20 mouse cellular contexts compared by ENCODE assay signal in genomic region chr14:60721304-60721703, GRCm38 (mm10). TPM values are rescaled to one million over a fixed set of nuclear protein-coding genes. Genes with fewer than 3 reads are reported as not detected.
A peak's percentile ranks its signal among the peaks of the same experiment; 100 is the strongest.
DNase-seq lines count a peak whose midpoint lies in the region; ATAC-seq and TF ChIP-seq lines count a peak whose summit lies in the region.
"Had no signal": no experiment of that assay in that cellular context is flagged by ENCODE, and none has a peak within 500 bp of the region (broad histone marks: within the 10 kb centered on the region; RNA-seq: fewer than 3 reads in every experiment).

No protein-coding gene starts in this region.

- H3K4me3 ChIP-seq in lung, embryonic 16.5 days (ENCODE audit: low read length): no peak overlapping the region
- no peak overlapping the region for H3K4me3 ChIP-seq in lung, postnatal 0 days (ENCODE audit: low read depth, low read length)
- H3K4me3 ChIP-seq in forebrain, embryonic 16.5 days (replicated peaks; ENCODE audit: low read length): no peak overlapping the region
- H3K4me3 ChIP-seq: forebrain, embryonic 13.5 days; heart, embryonic 15.5 days; hindbrain, embryonic 13.5 days; left cerebral cortex, adult 2 months; limb, embryonic 10.5 days; midbrain, embryonic 13.5 days had no signal

- no peak for ATAC-seq in CD4-positive, CD25-positive, alpha-beta regulatory T cell, adult 4 months
- ATAC-seq in lung, embryonic 16.5 days (ENCODE audit: low read depth): 0 out of 2 replicates have a peak, but pooled peaks have one; percentile 4
- ATAC-seq in lung, postnatal 0 days: no peak
- peak; percentile 21; the same call in 1 of the 2 replicates for ATAC-seq in neutrophil, adult 5-6 weeks (ENCODE audit: extremely low read depth, insufficient number of reproducible peaks, low FRiP score, poor library complexity, severe bottlenecking)
- no peak for ATAC-seq in forebrain, embryonic 16.5 days
- ATAC-seq: forebrain, embryonic 13.5 days; midbrain, embryonic 13.5 days had no signal

- WGBS in lung, embryonic 16.5 days: 40% methylated on average over 7 of the region's 8 CpGs
- WGBS in lung, postnatal 0 days: 50% methylated on average over 8 of the region's 8 CpGs
- 72% methylated on average over 8 of the region's 8 CpGs for WGBS in forebrain, embryonic 16.5 days

- no peaks in the 10 kb centered on the region for H3K36me3 ChIP-seq in lung, embryonic 16.5 days (ENCODE audit: control insufficient read depth, insufficient read depth, low read length)
- no peaks in the 10 kb centered on the region for H3K36me3 ChIP-seq in lung, postnatal 0 days (ENCODE audit: insufficient read depth, low read length)
- no peaks in the 10 kb centered on the region for H3K36me3 ChIP-seq in forebrain, embryonic 16.5 days (ENCODE audit: control insufficient read depth, insufficient read depth)
- H3K36me3 ChIP-seq: heart, embryonic 15.5 days; hindbrain, embryonic 13.5 days; limb, embryonic 10.5 days had no signal

- H3K27me3 ChIP-seq in lung, embryonic 16.5 days (ENCODE audit: control insufficient read depth, insufficient read depth, low read depth, low read length): no peaks in the 10 kb centered on the region
- H3K27me3 ChIP-seq in lung, postnatal 0 days (replicated peaks; ENCODE audit: insufficient read depth, low read length): no peaks in the 10 kb centered on the region
- H3K27me3 ChIP-seq in forebrain, embryonic 16.5 days (replicated peaks; ENCODE audit: control insufficient read depth, insufficient read depth, low read length): no peaks in the 10 kb centered on the region
- H3K27me3 ChIP-seq: forebrain, embryonic 13.5 days; heart, embryonic 15.5 days; hindbrain, embryonic 13.5 days; midbrain, embryonic 13.5 days had no signal

- no peak overlapping the region for H3K9ac ChIP-seq in lung, embryonic 16.5 days (ENCODE audit: low read length)
- H3K9ac ChIP-seq in lung, postnatal 0 days (replicated peaks; ENCODE audit: low read depth): no peak overlapping the region
- no peak overlapping the region for H3K9ac ChIP-seq in forebrain, embryonic 16.5 days (replicated peaks; ENCODE audit: low read depth, low read length)
- H3K9ac ChIP-seq: forebrain, embryonic 13.5 days; heart, embryonic 15.5 days; hindbrain, embryonic 13.5 days; midbrain, embryonic 13.5 days had no signal

- no peaks in the 10 kb centered on the region for H3K9me3 ChIP-seq in lung, embryonic 16.5 days (ENCODE audit: control insufficient read depth, low read length)
- no peaks in the 10 kb centered on the region for H3K9me3 ChIP-seq in lung, postnatal 0 days (ENCODE audit: low read length)
- H3K9me3 ChIP-seq in forebrain, embryonic 16.5 days (ENCODE audit: control insufficient read depth, low read length): no peaks in the 10 kb centered on the region
- H3K9me3 ChIP-seq: forebrain, embryonic 13.5 days; heart, embryonic 15.5 days; hindbrain, embryonic 13.5 days; limb, embryonic 10.5 days; midbrain, embryonic 13.5 days had no signal

- H3K4me2 ChIP-seq in lung, embryonic 16.5 days (ENCODE audit: low read depth, low read length): no peak overlapping the region
- H3K4me2 ChIP-seq in lung, postnatal 0 days (replicated peaks; ENCODE audit: low read depth, low read length): no peak overlapping the region
- H3K4me2 ChIP-seq in forebrain, embryonic 16.5 days (ENCODE audit: low read length): no peak overlapping the region
- H3K4me2 ChIP-seq: forebrain, embryonic 13.5 days; heart, embryonic 15.5 days; hindbrain, embryonic 13.5 days; midbrain, embryonic 13.5 days had no signal

- no peak for TF ChIP-seq EP300 in lung, postnatal 0 days (IDR thresholded peaks at IDR 0.05)

- no peaks in the 10 kb centered on the region; the same call in 1 of the 2 replicates for H3K4me1 ChIP-seq in lung, embryonic 16.5 days (replicated peaks; ENCODE audit: control insufficient read depth, insufficient read depth, low read length)
- H3K4me1 ChIP-seq in lung, postnatal 0 days (ENCODE audit: insufficient read depth, low read depth, low read length): peaks cover 7% of the 10 kb centered on the region; the same call in 1 of the 2 replicates
- H3K4me1 ChIP-seq in forebrain, embryonic 16.5 days (replicated peaks; ENCODE audit: control insufficient read depth, insufficient read depth, low read length): peaks cover 7% of the 10 kb centered on the region; the same call in 1 of the 2 replicates

- peak; percentile 37 for DNase-seq in CD4-positive, CD25-positive, alpha-beta regulatory T cell, adult 2 months (ENCODE audit: low read depth, low spot score)
- no peak for DNase-seq in lung, postnatal 0 days (ENCODE audit: low spot score)
- DNase-seq in thymus, postnatal 4 days: peak; percentile 61
- DNase-seq in kidney, adult 11 months: no peak
- DNase-seq: adrenal gland, adult 8-10 months; cerebellum, adult 18-20 months; kidney, adult 8-10 months; kidney, postnatal 25 days; lung, adult 2 months had no signal

- H3K27ac ChIP-seq in lung, embryonic 16.5 days (ENCODE audit: low read length): no peak overlapping the region
- no peak overlapping the region for H3K27ac ChIP-seq in lung, postnatal 0 days (ENCODE audit: low read length)
- no peak overlapping the region for H3K27ac ChIP-seq in forebrain, embryonic 16.5 days (ENCODE audit: low read length)
- H3K27ac ChIP-seq: forebrain, embryonic 13.5 days; heart, embryonic 15.5 days; hindbrain, embryonic 13.5 days; left cerebral cortex, adult 2 months; limb, embryonic 10.5 days; macrophage; midbrain, embryonic 13.5 days had no signal

- TF ChIP-seq CTCF in lung, postnatal 0 days (IDR thresholded peaks at IDR 0.05): no peak

RNA-seq across cellular contexts. Expression of gene C1qtnf9, which starts 46.6 kb away (rescaled TPM):
- polyA plus RNA-seq in CD4-positive, CD25-positive, alpha-beta regulatory T cell, adult 4 months (2017; shearing (Covaris generic)): under 1 TPM in 1 of 2 experiments, not detected in 1; 0.39 TPM
- 1.1 and 1.4 TPM in 2 replicates for polyA plus RNA-seq in lung, embryonic 16.5 days (2015; fragmentation: Nextera tagmentation; extraction: Ambion mirVana)
- polyA plus RNA-seq in lung, postnatal 0 days (2015; fragmentation: Nextera tagmentation; extraction: Ambion mirVana): 0.45 and 0.77 TPM in 2 replicates
- 1.8 and 2.3 TPM in 2 replicates for total RNA-seq in neutrophil, adult 5-6 weeks (2017)
- polyA plus RNA-seq in forebrain, embryonic 16.5 days (2015; fragmentation: Nextera tagmentation; extraction: Ambion mirVana): 0.21 TPM in 1 of 2 replicates, not detected in the other
- polyA plus RNA-seq: macrophage; midbrain, embryonic 13.5 days had no signal

Comparison
In these comparisons a context has a peak if more than half of its experiments do, and no peak if none do; other contexts are left out.
1. ATAC-seq: peak in lung, embryonic 16.5 days (single experiment) and neutrophil, adult 5-6 weeks (single experiment); none in CD4-positive, CD25-positive, alpha-beta regulatory T cell, adult 4 months (single experiment), lung, postnatal 0 days (single experiment) and forebrain, embryonic 16.5 days (single experiment).
2. DNase-seq: peak in CD4-positive, CD25-positive, alpha-beta regulatory T cell, adult 2 months (single experiment) and thymus, postnatal 4 days (single experiment); none in lung, postnatal 0 days (single experiment) and kidney, adult 11 months (single experiment).